Comparison of ENCODE assay signal across 9 mouse cellular contexts in genomic region chr10:9575605-9576004, GRCm38 (mm10).
A peak's percentile ranks its signal among the peaks of the same experiment; 100 is the strongest.
DNase-seq lines count a peak whose midpoint lies in the region; TF ChIP-seq lines count a peak whose summit lies in the region.
"Had no signal": no experiment of that assay in that cellular context is flagged by ENCODE, and none has a peak within 500 bp of the region (broad histone marks: within the 10 kb centered on the region; RNA-seq: fewer than 3 reads in every experiment).

No protein-coding gene starts in this region.

- WGBS in kidney, adult 2 months, result 35% methylated on average over 4 of the region's 4 CpGs

- no peak overlapping the region for H3K4me3 ChIP-seq in kidney, adult 2 months (ENCODE audit: insufficient read depth, low read depth, low read length)
- H3K4me3 ChIP-seq: heart, embryonic 13.5 days had no signal

- TF ChIP-seq CTCF in kidney, adult 2 months (conservative IDR thresholded peaks at IDR 0.05; ENCODE audit: insufficient read depth, insufficient read length, low read depth, low read length), result peak; percentile 80

- H3K27ac ChIP-seq in kidney, adult 2 months (ENCODE audit: insufficient read depth, low read depth, low read length), result no peak overlapping the region
- H3K27ac ChIP-seq: heart, embryonic 13.5 days had no signal

- peak; percentile 38 for DNase-seq in CD4-positive helper T cell, adult 2 months (ENCODE audit: low read depth, low spot score)
- peak; percentile 78 for DNase-seq in NIH3T3 (ENCODE audit: low read depth)
- peak; percentile 28 for DNase-seq in cerebellum, adult 8-10 months
- DNase-seq in gastrocnemius, adult 8-10 months (ENCODE audit: low spot score in 2 of 2), result peak; percentile 18 to 45
- peak; percentile 63 for DNase-seq in kidney, adult 2 months
- peak; percentile 55 to 64 for DNase-seq in lung, adult 18-20 months
- DNase-seq in right cerebral cortex, postnatal 14 days, result peak; percentile 36
- peak; percentile 45 to 66 for DNase-seq in urinary bladder, postnatal 36 days (ENCODE audit: low spot score in 2 of 2)

- H3K36me3 ChIP-seq in kidney, adult 2 months (ENCODE audit: control insufficient read depth, insufficient read depth, low read length), result no peaks in the 10 kb centered on the region
- H3K36me3 ChIP-seq: heart, embryonic 13.5 days had no signal

- no peaks in the 10 kb centered on the region for H3K27me3 ChIP-seq in kidney, adult 2 months (replicated peaks; ENCODE audit: control insufficient read depth, insufficient read depth, low read length)
- H3K27me3 ChIP-seq: heart, embryonic 13.5 days had no signal

- TF ChIP-seq POLR2A in kidney, adult 2 months (IDR thresholded peaks at IDR 0.05; ENCODE audit: low read depth, low read length), result no peak

- H3K4me1 ChIP-seq in kidney, adult 2 months (ENCODE audit: control insufficient read depth, insufficient read depth, low read length), result no peaks in the 10 kb centered on the region

Comparison
In these comparisons a context has a peak if more than half of its experiments do, and no peak if none do; other contexts are left out.
1. DNase-seq: peak in every context shown above with its lines; median percentile 78 in NIH3T3; 63 in kidney, adult 2 months; 60 in lung, adult 18-20 months; 56 in urinary bladder, postnatal 36 days; 38 in CD4-positive helper T cell, adult 2 months; 36 in right cerebral cortex, postnatal 14 days; 32 in gastrocnemius, adult 8-10 months; 28 in cerebellum, adult 8-10 months.